ENCODE assay signal across 10 mouse cellular contexts in genomic region chr17:33953310-33953709, GRCm38 (mm10). TPM values are rescaled to one million over a fixed set of nuclear protein-coding genes. Genes with fewer than 3 reads are reported as not detected.
A peak's percentile ranks its signal among the peaks of the same experiment; 100 is the strongest.
DNase-seq lines count a peak whose midpoint lies in the region; ATAC-seq and TF ChIP-seq lines count a peak whose summit lies in the region.
"Had no signal": no experiment of that assay in that cellular context is flagged by ENCODE, and none has a peak within 500 bp of the region (broad histone marks: within the 10 kb centered on the region; RNA-seq: fewer than 3 reads in every experiment).

No protein-coding gene starts in this region.

- no peak for TF ChIP-seq CTCF in lung, embryonic 14.5 days (IDR thresholded peaks at IDR 0.05; ENCODE audit: low read depth)

- H3K27me3 ChIP-seq in lung, embryonic 14.5 days (ENCODE audit: insufficient read depth, low read length): no peaks in the 10 kb centered on the region
- H3K27me3 ChIP-seq in hindbrain, embryonic 13.5 days: no peaks in the 10 kb centered on the region
- no peaks in the 10 kb centered on the region for H3K27me3 ChIP-seq in neural tube, embryonic 12.5 days (replicated peaks)

- peak overlapping the region; percentile 99 for H3K9ac ChIP-seq in lung, embryonic 14.5 days
- peak overlapping the region; percentile 97; the same call in 1 of the 2 replicates for H3K9ac ChIP-seq in hindbrain, embryonic 13.5 days
- no peak overlapping the region for H3K9ac ChIP-seq in neural tube, embryonic 12.5 days

- no peaks in the 10 kb centered on the region for H3K9me3 ChIP-seq in lung, embryonic 14.5 days (ENCODE audit: low read depth, low read length)
- no peaks in the 10 kb centered on the region for H3K9me3 ChIP-seq in hindbrain, embryonic 13.5 days
- no peaks in the 10 kb centered on the region for H3K9me3 ChIP-seq in neural tube, embryonic 12.5 days

- WGBS in lung, embryonic 14.5 days: 80% methylated on average over 3 of the region's 3 CpGs
- 94% methylated on average over 3 of the region's 3 CpGs for WGBS in hindbrain, embryonic 13.5 days
- 83% methylated on average over 3 of the region's 3 CpGs for WGBS in neural tube, embryonic 12.5 days

- peaks cover 26% of the 10 kb centered on the region; the same call in 1 of the 2 replicates for H3K4me1 ChIP-seq in lung, embryonic 14.5 days (ENCODE audit: insufficient read depth)
- peaks cover 81% of the 10 kb centered on the region for H3K4me1 ChIP-seq in hindbrain, embryonic 13.5 days (replicated peaks)
- peaks cover 58% of the 10 kb centered on the region for H3K4me1 ChIP-seq in neural tube, embryonic 12.5 days

- peak; percentile 15 for DNase-seq in cerebellum, adult 9-11 months
- DNase-seq in cerebellum, adult 11-12 months: no peak
- no peak for DNase-seq in lung, embryonic 14.5 days
- DNase-seq in lung, postnatal 36 days: no peak
- no peak for DNase-seq in urinary bladder, postnatal 4 days (ENCODE audit: low spot score in 2 of 2)
- DNase-seq in urinary bladder, adult 2 months (ENCODE audit: low spot score): no peak
- DNase-seq: lung, adult 2 months; thymus, adult 18-20 months had no signal

- peak overlapping the region; percentile 100 for H3K4me2 ChIP-seq in lung, embryonic 14.5 days
- peak overlapping the region; percentile 90; the same call in 1 of the 2 replicates for H3K4me2 ChIP-seq in hindbrain, embryonic 13.5 days
- peak overlapping the region; percentile 97; the same call in 1 of the 2 replicates for H3K4me2 ChIP-seq in neural tube, embryonic 12.5 days (replicated peaks)

- peak overlapping the region; percentile 99 for H3K4me3 ChIP-seq in lung, embryonic 14.5 days (ENCODE audit: low read depth, low read length)
- no peak overlapping the region for H3K4me3 ChIP-seq in hindbrain, embryonic 13.5 days
- H3K4me3 ChIP-seq in neural tube, embryonic 12.5 days: no peak overlapping the region

- no peak overlapping the region; the same call in 1 of the 2 replicates for H3K27ac ChIP-seq in lung, embryonic 14.5 days (ENCODE audit: low read depth)
- no peak overlapping the region for H3K27ac ChIP-seq in hindbrain, embryonic 13.5 days
- no peak overlapping the region for H3K27ac ChIP-seq in neural tube, embryonic 12.5 days

- ATAC-seq in lung, embryonic 14.5 days (ENCODE audit: insufficient read depth): no peak
- ATAC-seq in hindbrain, embryonic 13.5 days (ENCODE audit: low FRiP score): no peak
- ATAC-seq in neural tube, embryonic 12.5 days (ENCODE audit: low FRiP score, low read depth): no peak

- peaks cover 57% of the 10 kb centered on the region for H3K36me3 ChIP-seq in lung, embryonic 14.5 days (ENCODE audit: insufficient read depth)
- peaks cover 54% of the 10 kb centered on the region for H3K36me3 ChIP-seq in hindbrain, embryonic 13.5 days
- H3K36me3 ChIP-seq in neural tube, embryonic 12.5 days: peaks cover 51% of the 10 kb centered on the region

RNA-seq across cellular contexts. Expression of gene B3galt4, which starts 2.0 kb away (rescaled TPM):
- polyA plus RNA-seq in lung, embryonic 14.5 days (2014; fragmentation: Nextera tagmentation; extraction: Ambion mirVana): 2.3 and 2.6 TPM in 2 replicates
- 12.2 TPM in 2 replicates for polyA plus RNA-seq in hindbrain, embryonic 13.5 days (2015; fragmentation: Nextera tagmentation; extraction: Ambion mirVana)
- 7.9 and 8.3 TPM in 2 replicates for polyA plus RNA-seq in neural tube, embryonic 12.5 days (2016; fragmentation: Nextera tagmentation; extraction: Ambion mirVana)
- polyA plus RNA-seq in urinary bladder, adult 2 months (2012; rRNA removed): 7.7 TPM in 2 replicates

RNA-seq across cellular contexts. Expression of gene Vps52, which starts 2.3 kb away (rescaled TPM):
- 34.2 and 34.8 TPM in 2 replicates for polyA plus RNA-seq in lung, embryonic 14.5 days (2014; fragmentation: Nextera tagmentation; extraction: Ambion mirVana)
- 69.6 and 69.9 TPM in 2 replicates for polyA plus RNA-seq in hindbrain, embryonic 13.5 days (2015; fragmentation: Nextera tagmentation; extraction: Ambion mirVana)
- polyA plus RNA-seq in neural tube, embryonic 12.5 days (2016; fragmentation: Nextera tagmentation; extraction: Ambion mirVana): 66.0 and 66.5 TPM in 2 replicates
- polyA plus RNA-seq in urinary bladder, adult 2 months (2012; rRNA removed): 39.3 and 39.7 TPM in 2 replicates

RNA-seq across cellular contexts. Expression of gene Rps18, which starts 2.5 kb away (rescaled TPM):
- polyA plus RNA-seq in lung, embryonic 14.5 days (2014; fragmentation: Nextera tagmentation; extraction: Ambion mirVana): 2,038 and 2,085 TPM in 2 replicates
- 928 and 950 TPM in 2 replicates for polyA plus RNA-seq in hindbrain, embryonic 13.5 days (2015; fragmentation: Nextera tagmentation; extraction: Ambion mirVana)
- 914 and 923 TPM in 2 replicates for polyA plus RNA-seq in neural tube, embryonic 12.5 days (2016; fragmentation: Nextera tagmentation; extraction: Ambion mirVana)
- polyA plus RNA-seq in urinary bladder, adult 2 months (2012; rRNA removed): 1,060 and 1,160 TPM in 2 replicates

RNA-seq across cellular contexts. Expression of gene Wdr46, which starts 12.8 kb away (rescaled TPM):
- 29.5 and 37.2 TPM in 2 replicates for polyA plus RNA-seq in lung, embryonic 14.5 days (2014; fragmentation: Nextera tagmentation; extraction: Ambion mirVana)
- polyA plus RNA-seq in hindbrain, embryonic 13.5 days (2015; fragmentation: Nextera tagmentation; extraction: Ambion mirVana): 24.3 and 25.2 TPM in 2 replicates
- polyA plus RNA-seq in neural tube, embryonic 12.5 days (2016; fragmentation: Nextera tagmentation; extraction: Ambion mirVana): 38.4 and 39.7 TPM in 2 replicates
- 15.8 and 17.2 TPM in 2 replicates for polyA plus RNA-seq in urinary bladder, adult 2 months (2012; rRNA removed)

RNA-seq across cellular contexts. Expression of gene Pfdn6, which starts 13.2 kb away (rescaled TPM):
- 142 and 145 TPM in 2 replicates for polyA plus RNA-seq in lung, embryonic 14.5 days (2014; fragmentation: Nextera tagmentation; extraction: Ambion mirVana)
- polyA plus RNA-seq in hindbrain, embryonic 13.5 days (2015; fragmentation: Nextera tagmentation; extraction: Ambion mirVana): 186 and 199 TPM in 2 replicates
- polyA plus RNA-seq in neural tube, embryonic 12.5 days (2016; fragmentation: Nextera tagmentation; extraction: Ambion mirVana): 184 and 191 TPM in 2 replicates
- polyA plus RNA-seq in urinary bladder, adult 2 months (2012; rRNA removed): 86.5 and 87.2 TPM in 2 replicates
